Mouse (Mus musculus) frontal cortex, postnatal 36 days (tissue): ENCODE results near the gene Snx30.

Source experiments
- DNase-seq, 2 experiments: peaks; one replicate each; pipeline ENCODE4 v3.0.0; 2022; ENCODE audit warnings: low spot score in 2 of 2

Snx30 gene

DNA sequence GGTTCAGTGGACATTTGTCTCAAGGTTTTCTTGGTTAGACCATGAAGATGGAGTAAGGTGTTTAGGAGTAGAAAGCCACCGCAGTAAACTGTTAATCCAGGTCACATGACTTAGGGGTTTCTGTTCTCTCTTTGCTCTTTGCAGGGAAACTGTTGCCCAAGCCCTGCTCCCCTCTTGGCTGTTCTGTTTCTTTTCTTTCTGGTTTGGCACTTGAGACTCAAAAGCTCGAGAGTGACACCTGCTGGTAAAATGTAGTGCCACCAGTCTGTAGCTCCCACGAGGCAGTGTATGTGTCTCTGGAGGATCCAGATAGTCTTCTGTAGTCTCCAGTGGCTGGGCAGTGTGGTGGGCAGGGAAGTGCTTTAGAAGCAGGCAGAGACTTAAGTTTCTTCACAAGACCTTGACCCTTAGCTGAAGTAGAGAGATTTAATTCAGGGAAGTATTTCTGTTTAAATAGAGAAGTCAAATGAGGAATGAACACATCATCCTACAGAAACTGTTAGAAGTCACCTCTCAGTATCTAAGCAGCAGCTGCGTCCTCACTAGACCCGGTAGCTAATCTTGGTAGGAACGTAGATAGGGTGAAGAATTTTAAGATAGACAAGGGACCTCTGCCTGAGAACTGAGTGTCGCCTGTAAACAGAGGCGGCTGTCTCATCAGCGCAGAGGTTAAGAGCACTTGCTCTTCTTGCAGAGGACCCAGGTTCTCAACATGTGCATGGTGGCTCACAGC, 65.4 kb downstream of the Snx30 start:
- DNase-seq, result peak; percentile 80 to 91

DNA sequence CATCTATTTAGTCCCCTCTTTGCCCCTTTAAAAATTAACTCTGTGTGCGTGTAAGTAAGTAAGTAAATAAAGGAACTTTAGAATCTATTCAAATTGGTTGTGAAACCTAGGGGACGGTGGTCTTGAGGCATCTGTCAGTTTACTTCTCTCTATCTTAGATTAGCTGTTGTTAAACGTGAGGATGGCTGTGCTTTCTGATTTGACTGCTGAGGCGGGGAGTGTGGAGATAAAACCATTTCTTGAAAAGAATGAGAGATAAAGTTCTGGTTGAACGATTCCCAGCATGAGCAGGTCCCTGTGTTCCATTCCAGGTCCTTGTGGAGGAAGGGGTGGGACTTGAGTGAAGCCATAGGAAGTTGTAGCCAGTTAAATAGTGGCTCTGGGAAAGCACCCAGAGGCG, 67.6 kb downstream of the Snx30 start:
- DNase-seq, result no peak

DNA sequence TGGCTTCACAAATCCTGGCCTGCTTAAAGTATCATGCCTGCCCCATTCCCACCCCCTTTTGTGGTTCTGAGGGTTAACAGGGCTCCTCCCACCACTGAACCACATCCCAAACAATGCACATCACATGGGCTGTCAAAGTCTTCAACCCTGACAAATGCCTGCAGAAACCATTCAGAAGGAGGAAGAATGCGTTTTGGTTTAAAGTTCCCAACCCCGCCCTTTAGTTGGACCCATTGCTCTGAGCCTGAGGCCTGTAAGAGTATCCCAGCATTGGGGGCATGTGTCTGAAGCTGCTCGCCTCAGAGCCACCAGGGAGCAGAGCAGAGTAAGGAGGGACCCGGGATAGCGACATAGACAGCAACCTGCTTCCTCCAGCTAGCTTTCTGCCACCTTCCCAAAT, 68.2 kb downstream of the Snx30 start:
- no peak for DNase-seq

DNA sequence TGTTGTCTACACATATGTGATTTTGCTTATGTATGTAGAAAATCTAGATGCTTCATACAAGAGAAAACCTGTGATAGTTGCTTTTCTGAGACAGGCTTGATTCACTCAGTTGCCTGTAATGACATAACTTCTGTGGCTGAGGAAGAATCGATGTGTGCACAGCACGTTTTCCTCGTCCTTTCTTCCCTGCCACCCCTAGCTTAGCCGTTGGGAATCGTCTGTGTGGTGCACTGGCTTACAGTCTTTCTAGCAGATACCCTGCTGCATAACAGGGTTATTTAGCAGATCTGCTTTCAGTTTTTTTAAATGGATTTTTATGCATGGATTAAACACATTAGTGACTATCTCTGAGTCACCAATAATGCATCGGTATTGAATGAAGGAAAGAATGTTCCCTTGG, 70.9 kb downstream of the Snx30 start:
- DNase-seq, result no peak

DNA sequence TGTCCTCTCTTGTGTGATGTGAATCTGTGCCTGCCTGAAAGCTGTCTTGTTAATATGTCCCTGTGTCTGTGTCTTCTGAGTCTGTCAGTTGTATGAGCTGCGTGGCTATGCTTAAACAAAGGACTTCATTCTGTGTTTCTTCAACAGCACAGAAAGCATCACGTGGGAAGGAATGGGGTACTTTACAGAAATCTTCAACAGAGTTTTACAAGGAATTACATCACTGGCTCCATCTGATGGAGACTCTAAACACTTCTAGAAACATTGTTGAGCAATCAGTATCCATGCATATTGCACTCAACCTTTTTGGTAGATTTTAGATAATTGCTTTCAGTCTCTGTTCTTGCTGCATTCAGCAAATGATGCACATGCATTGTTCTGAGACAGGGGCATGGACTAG, 71.4 kb downstream of the Snx30 start:
- DNase-seq, result no peak

DNA sequence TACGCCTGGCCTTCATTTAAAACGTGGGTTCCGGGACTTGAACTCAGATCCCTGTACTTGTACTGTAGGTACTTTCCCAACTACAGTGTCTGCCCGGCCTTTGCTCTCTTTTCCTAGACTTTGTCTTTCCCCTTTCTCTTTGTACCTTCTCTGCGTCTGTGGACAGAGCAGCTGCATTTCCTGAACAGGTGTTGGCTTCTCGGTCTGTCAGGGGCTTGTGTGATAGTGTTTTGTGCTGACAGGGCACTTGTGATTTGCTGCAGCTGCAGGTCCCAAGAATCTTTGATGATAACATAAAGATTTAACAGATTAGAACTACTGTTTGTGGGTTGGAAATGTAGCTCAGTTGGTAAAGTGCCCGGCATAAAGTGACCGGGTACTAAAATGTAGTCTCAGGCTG, 73.0 kb downstream of the Snx30 start:
- DNase-seq, result no peak

DNA sequence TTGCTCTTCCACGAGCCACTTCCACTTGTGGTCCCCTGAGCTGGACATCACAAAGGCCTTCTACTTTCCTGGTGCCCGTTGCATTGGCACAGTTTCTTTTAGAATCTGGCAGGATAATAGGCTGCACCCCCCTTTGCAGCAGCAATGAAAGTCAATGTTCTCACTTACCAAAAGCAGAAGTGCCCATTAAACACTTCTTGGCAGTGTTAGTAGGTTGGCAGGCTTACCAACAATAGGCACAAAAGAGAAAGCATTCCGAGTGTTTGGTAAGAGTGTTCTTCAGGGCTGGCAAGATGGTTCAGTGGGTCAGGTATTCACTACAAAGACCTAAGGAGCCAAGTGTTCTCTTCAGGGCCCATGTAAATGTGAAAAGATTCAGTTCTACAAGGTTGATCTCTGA, 73.8 kb downstream of the Snx30 start:
- DNase-seq, result no peak

DNA sequence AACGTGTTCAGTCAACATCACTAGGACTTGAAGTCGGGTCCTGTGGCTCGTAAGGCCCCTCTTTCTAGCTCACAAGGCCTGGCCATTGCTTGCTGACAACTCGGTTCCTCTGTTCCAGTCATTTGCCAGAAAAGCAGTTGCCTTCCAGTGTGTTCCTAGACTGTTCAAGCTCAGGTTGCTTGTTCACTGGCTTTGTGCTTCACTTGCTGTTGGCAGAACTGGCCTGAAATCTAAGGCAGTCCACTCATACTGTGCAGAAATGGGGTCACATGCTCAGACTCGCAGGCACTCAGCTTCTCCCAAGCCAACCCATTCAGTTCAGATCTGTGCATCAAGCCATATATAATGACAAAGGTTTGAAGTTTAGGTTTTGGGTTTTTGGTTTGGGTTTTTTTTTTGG, 75.1 kb downstream of the Snx30 start:
- no peak for DNase-seq

DNA sequence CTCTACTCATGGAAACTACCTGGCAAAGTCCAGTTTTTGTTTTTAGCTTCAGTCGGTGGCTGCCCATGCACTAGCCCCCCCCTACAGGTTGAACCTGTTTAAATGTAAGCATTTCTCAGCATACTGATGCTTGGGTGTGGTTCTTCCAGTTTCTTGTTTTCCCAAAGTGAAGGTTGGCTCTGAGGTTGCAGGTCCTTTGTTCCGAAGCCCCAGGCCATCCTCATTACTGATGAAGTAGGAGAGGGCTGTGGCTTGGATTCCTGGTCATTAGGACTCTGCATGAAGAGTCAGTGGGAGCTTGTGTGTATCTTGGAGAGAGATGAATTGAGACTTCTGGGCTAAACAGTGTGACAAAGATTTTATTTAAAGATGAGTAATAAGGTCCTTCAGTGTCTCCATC, 75.6 kb downstream of the Snx30 start:
- no peak for DNase-seq

DNA sequence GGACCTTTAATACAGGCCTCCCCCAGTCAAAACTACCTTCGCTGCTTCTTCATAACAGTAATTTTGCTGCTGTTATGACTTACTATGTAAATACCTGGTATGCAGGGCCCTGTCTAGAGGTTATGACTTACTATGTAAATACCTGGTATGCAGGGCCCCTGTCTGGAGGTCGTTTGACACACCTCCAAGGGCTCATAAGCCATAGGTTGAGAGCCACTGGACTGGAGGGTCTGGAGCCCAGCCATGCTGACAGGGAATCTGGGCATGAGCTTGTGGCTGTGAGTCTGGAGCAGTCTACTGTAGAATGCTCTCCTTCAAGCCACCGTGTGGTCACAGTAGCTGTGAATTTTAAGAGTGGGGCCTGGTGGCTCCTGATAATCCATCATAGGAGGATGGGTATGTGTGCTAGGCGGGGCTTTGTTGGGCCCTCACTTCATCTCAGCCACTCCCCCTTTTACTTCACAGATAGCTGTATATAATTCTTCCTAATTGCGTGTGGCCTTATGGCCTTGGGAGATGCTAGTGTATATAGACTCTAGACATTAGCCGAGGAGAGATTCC, 78.6 kb downstream of the Snx30 start:
- no peak for DNase-seq

DNA sequence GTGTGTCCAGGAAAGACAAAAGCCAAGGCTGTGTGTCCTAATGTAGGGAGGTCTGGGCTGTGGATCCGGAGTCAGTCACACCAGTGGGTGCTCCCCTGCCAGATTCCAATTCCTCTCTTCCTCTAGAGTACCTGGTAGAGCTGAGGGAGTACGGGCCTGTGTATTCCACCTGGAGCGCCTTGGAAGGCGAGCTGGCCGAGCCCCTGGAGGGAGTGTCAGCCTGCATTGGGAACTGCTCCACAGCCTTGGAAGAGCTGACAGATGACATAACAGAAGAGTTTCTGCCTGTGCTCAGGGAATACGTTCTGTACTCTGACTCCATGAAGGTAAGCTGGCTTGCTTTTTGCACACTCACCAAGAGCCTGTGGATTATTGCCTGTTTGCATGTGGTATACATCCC, 80.6 kb downstream of the Snx30 start:
- DNase-seq, result no peak

DNA sequence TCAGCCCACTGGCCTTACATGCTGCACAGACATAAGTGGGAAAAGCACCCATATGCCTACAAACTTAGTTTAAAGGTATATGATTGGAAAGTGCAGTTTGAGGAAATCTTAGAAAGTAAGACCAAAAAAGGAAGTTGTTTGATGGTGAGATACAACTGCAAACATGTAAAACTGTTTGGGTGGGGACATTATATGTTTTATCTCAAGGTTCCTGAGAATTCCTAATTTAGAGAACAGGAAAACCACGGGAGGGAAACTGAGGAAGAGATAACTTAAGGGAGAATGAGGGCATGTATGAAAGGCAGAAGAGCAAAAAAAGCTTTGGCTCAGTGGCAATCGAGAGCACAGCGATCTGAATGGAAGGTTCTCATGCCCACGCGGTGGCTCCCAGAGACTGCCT, 81.4 kb downstream of the Snx30 start:
- no peak for DNase-seq

DNA sequence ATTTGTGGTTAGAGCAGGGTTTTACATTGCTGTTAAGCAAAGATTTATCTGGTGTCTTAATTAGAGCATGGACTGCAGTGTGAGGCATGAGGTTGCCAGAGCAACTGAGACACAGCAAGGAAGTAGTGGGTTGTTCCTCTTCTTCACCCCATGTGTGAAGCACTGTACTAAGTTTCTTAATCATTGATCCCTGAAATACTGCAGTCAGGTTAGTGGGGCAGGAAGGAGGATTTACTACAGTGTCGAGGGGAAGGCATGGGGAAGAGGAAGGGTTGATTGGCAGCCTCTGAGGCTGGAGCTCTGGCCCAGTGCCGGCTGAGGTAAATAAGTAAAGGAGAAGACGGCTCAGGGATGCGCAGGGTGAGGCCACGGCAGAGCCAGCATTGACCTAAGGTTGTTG, 82.4 kb downstream of the Snx30 start:
- DNase-seq, result no peak

DNA sequence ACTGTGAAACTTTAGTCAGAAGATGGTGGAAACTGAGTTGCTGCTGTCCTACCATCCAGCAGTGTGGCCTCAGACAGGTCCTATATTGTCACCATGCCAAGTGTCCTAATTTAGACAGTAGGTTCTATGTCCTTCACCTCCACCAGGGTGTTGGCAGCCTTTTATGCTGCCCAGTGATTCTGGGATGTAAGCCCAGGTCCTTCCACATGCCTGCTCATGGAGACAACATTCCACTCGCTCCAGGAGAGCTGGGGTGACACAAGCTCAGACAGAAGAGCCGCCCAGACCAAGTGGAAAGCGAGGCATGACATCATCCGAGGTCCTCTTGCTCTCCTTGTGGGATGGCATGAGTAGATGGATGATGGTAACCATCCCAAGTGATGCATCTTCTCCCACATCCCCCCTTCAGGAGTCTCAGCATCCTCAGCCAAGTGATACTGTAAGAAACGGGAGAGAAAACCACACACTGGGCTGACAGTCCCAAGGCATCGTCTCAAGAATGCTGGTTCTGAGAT, 84.5 kb downstream of the Snx30 start:
- no peak for DNase-seq

DNA sequence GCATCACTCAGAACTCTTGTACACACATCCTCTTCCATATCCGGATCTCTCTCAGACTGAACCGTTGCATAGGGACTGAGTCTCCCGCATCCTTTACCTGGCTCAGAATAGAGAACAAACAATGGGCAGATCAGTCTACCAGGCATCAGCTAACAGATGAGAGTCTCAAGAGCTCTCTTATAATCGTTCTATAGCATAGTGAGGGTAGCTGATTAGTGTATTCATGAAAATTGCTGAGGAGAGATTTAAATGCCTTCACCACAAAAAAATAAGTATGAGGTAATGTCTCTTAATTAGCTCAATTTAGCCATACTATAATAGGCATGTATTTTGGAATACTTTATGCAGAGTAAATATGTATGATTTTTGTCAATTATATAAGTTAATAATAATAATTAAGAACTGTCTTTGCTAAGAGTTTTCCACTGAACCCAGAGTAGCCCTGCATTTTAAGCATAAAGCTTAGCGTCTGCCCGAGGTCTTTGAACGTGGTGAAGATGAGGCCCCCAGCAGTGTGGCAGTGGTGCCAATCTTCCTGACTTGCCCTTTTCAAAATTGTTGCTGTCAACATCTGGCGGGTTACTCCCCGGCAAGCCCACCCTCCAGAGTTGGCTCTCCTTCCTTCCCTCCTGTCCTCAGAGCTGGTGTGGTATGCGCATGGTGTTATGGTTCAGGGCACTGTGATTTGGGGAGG, 86.2 kb downstream of the Snx30 start:
- no peak for DNase-seq

DNA sequence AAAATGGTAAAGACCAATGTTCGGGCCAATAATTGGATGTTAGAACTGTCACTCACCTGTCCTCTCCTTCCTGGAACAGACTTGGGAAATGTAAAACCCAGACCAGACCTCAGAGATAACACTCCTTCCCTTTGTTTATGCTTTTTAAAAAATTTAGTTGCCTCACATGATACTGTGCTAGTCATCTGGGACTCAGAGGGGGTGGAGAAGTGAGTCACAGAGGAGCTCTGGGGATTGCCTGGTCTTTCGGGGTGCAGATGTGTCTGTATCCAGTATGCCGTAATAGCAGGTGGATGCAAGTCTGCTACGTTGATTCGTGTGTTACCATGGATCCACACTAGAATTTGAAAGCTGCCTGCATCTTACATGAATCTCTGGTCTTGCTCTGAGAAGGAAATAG, 87.1 kb downstream of the Snx30 start:
- no peak for DNase-seq

DNA sequence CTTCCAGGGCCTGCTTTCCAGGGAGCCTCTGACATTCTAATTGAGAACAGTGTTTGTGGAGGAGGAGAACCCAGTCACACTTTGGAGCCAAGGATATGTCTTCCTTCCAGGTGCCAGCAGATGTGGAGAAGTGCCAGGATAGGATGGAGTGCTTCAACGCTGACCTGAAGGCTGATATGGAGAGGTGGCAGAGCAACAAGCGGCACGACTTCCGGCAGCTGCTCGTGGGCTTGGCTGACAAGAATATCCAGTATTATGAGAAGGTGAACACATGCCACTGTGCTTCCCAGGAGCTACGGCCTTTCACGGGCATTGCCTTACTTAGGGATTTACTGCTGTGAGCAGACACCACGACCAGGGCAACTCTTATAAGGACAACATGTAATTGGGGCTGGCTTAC, 88.8 kb downstream of the Snx30 start:
- no peak for DNase-seq

DNA sequence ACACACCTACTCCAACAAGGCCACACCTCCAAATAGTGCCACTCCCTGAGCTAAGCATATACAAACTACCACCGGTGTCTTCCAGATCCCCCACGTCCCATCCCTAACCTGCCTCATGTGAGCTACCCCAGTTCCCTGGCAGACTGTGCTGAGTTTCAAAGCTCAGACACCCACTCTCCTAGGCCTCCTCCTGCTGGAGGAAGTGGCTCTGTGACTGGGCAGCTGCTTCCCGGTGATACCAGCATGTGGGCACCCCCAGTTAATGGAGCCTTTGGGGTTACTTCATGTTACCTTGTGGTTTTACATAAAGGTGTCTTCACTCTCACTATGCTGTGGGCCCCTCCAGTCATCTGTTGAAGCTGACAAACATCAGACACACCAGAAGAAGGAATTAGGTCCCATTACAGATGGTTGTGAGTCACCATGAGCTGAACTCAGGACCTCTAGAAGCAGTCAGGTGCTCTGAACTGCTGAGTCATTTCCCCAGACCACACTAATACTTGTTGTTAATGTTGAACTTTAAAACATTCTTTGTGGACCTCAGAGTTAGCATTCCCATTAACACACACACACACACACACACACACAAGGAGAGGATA, 89.4 kb downstream of the Snx30 start:
- DNase-seq, result no peak

DNA sequence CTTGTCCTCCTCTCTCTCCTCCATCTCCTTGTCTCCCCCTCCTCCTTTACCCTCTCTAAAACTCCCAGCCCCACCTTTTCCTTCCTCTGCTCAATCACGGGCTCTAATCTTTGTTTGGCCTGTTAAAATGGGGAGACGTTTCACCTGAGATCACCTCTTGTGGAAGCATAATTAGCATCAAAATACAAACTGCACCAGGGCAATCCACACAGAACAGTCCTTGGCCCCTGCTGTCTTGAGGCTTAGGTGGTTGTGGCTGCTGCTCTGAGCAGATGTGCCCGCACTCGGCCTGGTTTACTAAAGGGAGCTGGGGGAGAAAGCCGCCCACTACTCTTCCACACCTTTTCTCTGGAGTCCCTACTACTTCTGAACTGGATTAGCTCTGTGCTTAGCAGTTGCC, 90.4 kb downstream of the Snx30 start:
- DNase-seq, result no peak

DNA sequence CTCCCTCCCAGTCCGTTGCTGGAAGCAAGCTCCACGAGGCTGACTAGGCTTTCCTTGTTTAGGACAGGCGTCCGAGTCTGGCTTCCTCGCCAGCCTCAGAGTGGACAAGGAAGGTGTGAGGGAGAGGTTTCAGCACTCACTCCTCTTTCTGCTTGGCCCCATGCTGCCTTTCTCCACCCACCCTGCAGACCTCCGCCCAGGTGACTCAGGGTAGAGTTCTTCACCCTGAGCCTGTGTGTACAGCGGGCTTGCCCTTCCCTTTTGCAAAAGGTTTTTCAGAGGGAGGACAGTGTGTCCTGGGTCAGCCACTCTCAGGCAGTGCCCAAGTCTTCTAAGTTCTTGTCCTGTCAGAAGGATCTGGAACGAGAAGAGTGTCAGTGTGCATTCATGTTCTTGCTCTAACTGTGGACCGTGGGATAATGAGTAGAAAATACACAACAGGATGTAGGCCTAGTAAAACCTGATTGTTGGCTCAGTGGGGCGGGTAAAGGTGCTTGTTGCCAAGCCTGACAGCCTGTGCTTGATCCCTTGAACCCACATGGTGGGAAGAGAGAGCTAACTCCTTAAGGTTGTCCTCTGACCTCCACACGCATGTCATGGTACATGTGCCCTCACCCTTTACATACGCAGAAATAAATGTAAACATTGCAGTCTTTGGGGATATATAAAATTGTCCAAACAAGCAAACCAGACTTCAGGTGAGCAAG, 92.3 kb downstream of the Snx30 start:
- no peak for DNase-seq

DNA sequence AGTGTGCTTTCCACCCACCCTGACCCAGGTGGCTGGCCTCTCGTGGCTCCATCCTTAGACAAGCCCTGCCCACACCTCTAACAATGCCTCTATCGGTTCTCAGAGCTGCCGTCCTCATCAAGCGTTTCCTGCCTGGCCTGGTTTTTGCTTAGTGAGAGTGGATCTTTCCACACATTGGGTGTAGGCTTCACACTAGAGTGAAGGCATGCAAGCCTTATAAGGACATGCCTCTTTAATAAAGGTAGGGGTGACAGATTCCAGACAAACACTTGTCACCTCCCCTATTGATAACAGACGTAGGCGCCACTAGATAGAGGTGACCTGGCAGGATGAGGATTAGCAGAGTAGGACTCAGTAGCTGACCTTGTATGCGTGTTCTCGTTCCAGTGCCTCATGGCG, 92.9 kb downstream of the Snx30 start:
- no peak for DNase-seq

DNA sequence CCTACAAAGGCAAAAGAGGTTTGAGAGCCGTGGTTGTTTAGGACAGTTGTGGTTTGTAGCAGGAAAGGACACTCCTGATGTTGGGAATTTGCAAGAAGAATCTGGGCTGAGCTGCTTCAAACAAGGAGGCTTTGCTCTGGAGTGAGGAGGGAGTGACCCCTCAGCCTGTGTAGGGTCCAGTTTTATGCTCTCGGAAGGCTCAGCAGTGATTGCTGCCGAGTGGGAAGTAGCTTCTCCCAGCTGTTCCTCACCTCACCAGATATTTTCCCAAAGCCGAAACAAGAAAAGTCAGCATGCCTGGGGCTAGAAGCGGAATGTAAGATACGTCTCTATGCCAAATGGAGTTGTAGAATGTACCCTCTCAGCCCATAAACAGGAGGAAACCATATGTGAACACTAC, 96.2 kb downstream of the Snx30 start:
- no peak for DNase-seq
